Mouse (Mus musculus): Measurements from ENCODE around the gene Stn1. TPM values are rescaled to one million over a fixed set of nuclear protein-coding genes. Genes with fewer than 3 reads are reported as not detected.

Gene Stn1
- polyA plus RNA-seq, 1 experiment = 30.1 TPM

DNA sequence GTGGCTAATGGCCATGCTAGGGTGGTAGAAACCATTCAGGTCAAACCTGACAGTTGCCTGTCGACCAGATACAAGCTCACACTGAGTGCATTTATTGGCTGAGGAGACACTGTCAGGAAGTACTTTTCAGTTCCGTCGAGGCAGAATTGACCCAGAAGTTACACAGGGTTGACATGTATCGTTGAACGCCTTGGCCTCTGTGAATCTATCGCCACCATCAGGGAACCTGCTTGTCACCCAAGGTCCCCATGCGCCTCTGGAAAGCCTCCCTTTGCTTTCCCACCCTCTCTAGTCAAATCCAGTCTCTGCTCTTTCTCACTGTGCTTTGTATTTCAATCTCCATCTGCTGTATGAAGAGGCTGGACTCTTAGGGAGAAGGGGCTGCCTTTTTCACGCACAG, 28.7 kb upstream of the Stn1 start:
- TF ChIP-seq POLR2A (IDR thresholded peaks at IDR 0.05; ENCODE audit: low read depth, low read length) (no peak), CTCF (IDR thresholded peaks at IDR 0.05; ENCODE audit: borderline replicate concordance, insufficient read depth, low read length) (no peak)
- Histone ChIP-seq H3K4me3 (ENCODE audit: insufficient read depth, low read length) (no peak overlapping the region), H3K4me1 (ENCODE audit: control insufficient read depth, insufficient read depth, low read length) (peaks cover 3% of the 10 kb centered on the region; the same call in 1 of the 2 replicates), H3K27ac (ENCODE audit: insufficient read depth, low read length) (no peak overlapping the region)

- no peak for TF ChIP-seq POLR2A (IDR thresholded peaks at IDR 0.05; ENCODE audit: low read depth, low read length)
- TF ChIP-seq CTCF (IDR thresholded peaks at IDR 0.05; ENCODE audit: borderline replicate concordance, insufficient read depth, low read length) = no peak
- no peak overlapping the region for H3K4me3 ChIP-seq (ENCODE audit: insufficient read depth, low read length)
- H3K27ac ChIP-seq (ENCODE audit: insufficient read depth, low read length) = no peak overlapping the region
- peaks cover 3% of the 10 kb centered on the region; the same call in 1 of the 2 replicates for H3K4me1 ChIP-seq (ENCODE audit: control insufficient read depth, insufficient read depth, low read length)
These were observed 27.8 kb upstream of the Stn1 start for GRCm38 (mm10) chr19:47565031-47565654.

GRCm38 (mm10) chr19:47563715-47564114, 26.4 kb upstream of the Stn1 start:
- TF ChIP-seq POLR2A (IDR thresholded peaks at IDR 0.05; ENCODE audit: low read depth, low read length) (no peak), CTCF (IDR thresholded peaks at IDR 0.05; ENCODE audit: borderline replicate concordance, insufficient read depth, low read length) (no peak)
- Histone ChIP-seq H3K4me3 (ENCODE audit: insufficient read depth, low read length) (no peak overlapping the region), H3K4me1 (ENCODE audit: control insufficient read depth, insufficient read depth, low read length) (peaks cover 3% of the 10 kb centered on the region; the same call in 1 of the 2 replicates), H3K27ac (ENCODE audit: insufficient read depth, low read length) (no peak overlapping the region)

DNA sequence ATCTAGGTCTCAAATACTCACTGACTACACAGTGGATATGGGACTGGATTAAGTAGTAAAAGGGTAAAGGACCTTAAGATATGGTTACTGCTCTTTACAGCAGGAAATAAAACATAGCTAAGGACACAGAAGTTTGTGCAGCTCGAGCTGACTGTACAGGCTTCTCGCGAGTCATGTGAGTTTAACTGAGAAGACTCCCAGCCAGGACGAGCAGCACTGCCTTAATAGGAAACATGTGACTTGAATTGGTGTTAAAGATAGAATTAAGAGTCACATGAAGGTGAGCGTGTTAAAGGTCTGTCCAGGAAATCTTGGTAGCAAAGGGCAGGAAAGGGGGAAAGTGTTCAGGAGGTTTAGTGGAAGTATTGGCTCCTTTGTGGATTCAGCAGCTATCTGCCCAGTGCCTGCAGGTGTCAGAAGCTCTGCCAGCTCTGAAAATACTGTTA, 24.7 kb upstream of the Stn1 start:
- no peak overlapping the region for H3K4me3 ChIP-seq (ENCODE audit: insufficient read depth, low read length)
- H3K4me1 ChIP-seq (ENCODE audit: control insufficient read depth, insufficient read depth, low read length) = peaks cover 3% of the 10 kb centered on the region; the same call in 1 of the 2 replicates
- TF ChIP-seq POLR2A (IDR thresholded peaks at IDR 0.05; ENCODE audit: low read depth, low read length) = no peak
- TF ChIP-seq CTCF (IDR thresholded peaks at IDR 0.05; ENCODE audit: borderline replicate concordance, insufficient read depth, low read length) = no peak
- H3K27ac ChIP-seq (ENCODE audit: insufficient read depth, low read length) = no peak overlapping the region

DNA sequence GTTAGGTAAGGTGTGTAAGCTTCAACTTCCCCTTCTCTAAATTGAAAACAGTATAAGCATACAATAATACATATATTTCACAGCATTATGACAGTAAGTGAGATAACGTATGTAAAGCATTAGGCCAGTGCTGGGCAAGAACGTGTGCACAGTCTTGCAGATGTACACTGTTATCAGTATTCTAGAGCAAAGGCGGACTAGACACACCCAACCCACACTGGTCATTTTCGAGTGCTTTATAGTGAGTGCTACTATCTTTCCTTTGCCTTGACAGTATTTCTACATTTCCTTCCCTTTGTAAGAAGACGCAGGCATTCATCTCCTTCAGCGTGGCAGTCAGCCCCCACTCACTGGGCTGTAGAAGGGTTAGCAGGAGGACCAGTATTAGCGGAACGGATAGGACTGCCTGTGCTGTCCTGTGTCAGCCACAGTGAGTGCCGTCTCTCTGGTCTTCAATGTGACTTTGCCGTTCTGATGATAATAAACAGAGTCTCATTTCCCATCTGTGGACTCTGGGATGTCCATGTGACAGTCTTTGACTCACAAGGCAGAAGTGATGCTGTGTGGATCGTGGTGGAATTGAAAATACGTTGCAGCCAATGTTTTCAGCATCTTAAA, 23.3 kb upstream of the Stn1 start:
- Histone ChIP-seq H3K27ac (ENCODE audit: insufficient read depth, low read length) (no peak overlapping the region), H3K4me1 (ENCODE audit: control insufficient read depth, insufficient read depth, low read length) (peaks cover 3% of the 10 kb centered on the region; the same call in 1 of the 2 replicates), H3K4me3 (ENCODE audit: insufficient read depth, low read length) (no peak overlapping the region)
- TF ChIP-seq CTCF (IDR thresholded peaks at IDR 0.05; ENCODE audit: borderline replicate concordance, insufficient read depth, low read length) = no peak
- TF ChIP-seq POLR2A (IDR thresholded peaks at IDR 0.05; ENCODE audit: low read depth, low read length) = no peak

GRCm38 (mm10) chr19:47559751-47560512, 22.6 kb upstream of the Stn1 start:
- no peak overlapping the region for H3K27ac ChIP-seq (ENCODE audit: insufficient read depth, low read length)
- TF ChIP-seq CTCF (IDR thresholded peaks at IDR 0.05; ENCODE audit: borderline replicate concordance, insufficient read depth, low read length) = no peak
- H3K4me3 ChIP-seq (ENCODE audit: insufficient read depth, low read length) = no peak overlapping the region
- peaks cover 3% of the 10 kb centered on the region; the same call in 1 of the 2 replicates for H3K4me1 ChIP-seq (ENCODE audit: control insufficient read depth, insufficient read depth, low read length)

DNA sequence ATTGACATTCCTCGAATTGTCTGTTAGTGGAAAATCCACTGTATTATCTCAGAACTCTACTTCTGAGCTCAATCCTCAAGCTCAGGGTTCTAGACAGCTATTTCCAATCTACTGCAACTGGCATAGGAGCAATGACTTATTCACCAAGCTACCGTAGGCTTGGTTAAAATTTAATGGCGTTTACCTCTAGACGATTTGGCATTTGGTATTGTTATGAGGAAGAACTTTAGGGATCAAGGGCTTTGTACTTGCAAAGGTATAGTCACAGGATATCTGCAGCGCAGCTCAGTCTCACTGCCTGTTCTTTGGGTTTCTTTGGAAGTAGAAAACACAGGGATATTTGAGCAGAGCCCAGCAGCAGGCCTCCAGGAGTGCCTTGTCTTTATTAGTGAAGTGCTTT, 21.8 kb upstream of the Stn1 start:
- no peak overlapping the region for H3K4me3 ChIP-seq (ENCODE audit: insufficient read depth, low read length)
- H3K4me1 ChIP-seq (ENCODE audit: control insufficient read depth, insufficient read depth, low read length) = peaks cover 3% of the 10 kb centered on the region; the same call in 1 of the 2 replicates
- H3K27ac ChIP-seq (ENCODE audit: insufficient read depth, low read length) = no peak overlapping the region
- TF ChIP-seq POLR2A (IDR thresholded peaks at IDR 0.05; ENCODE audit: low read depth, low read length) (no peak), CTCF (IDR thresholded peaks at IDR 0.05; ENCODE audit: borderline replicate concordance, insufficient read depth, low read length) (no peak)

- Histone ChIP-seq H3K27ac (ENCODE audit: insufficient read depth, low read length) (no peak overlapping the region), H3K4me3 (ENCODE audit: insufficient read depth, low read length) (no peak overlapping the region), H3K4me1 (ENCODE audit: control insufficient read depth, insufficient read depth, low read length) (peaks cover 5% of the 10 kb centered on the region; the same call in 1 of the 2 replicates)
- TF ChIP-seq POLR2A (IDR thresholded peaks at IDR 0.05; ENCODE audit: low read depth, low read length) (no peak), CTCF (IDR thresholded peaks at IDR 0.05; ENCODE audit: borderline replicate concordance, insufficient read depth, low read length) (no peak)
These were observed 12.3 kb upstream of the Stn1 start for GRCm38 (mm10) chr19:47549584-47549983.

DNA sequence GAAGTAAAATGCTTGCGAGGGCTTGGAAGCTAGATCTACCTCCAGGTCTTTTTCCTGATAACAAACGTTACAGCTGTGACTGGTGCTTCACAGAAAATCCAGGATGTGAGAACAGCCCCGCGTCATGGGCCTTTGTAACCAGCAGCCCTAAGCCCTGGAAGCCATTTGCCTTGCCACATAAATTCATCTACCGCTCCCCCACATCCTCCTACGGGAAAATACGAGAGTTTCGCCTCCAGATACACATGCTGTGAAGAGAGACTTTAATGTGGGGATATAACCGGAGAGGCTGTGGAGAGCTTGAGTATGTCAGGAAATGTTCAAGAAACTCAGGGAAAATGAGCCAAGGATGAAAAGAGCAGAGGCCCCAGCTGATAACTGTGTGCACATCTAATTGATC, 11.9 kb upstream of the Stn1 start:
- TF ChIP-seq POLR2A (IDR thresholded peaks at IDR 0.05; ENCODE audit: low read depth, low read length) (no peak), CTCF (IDR thresholded peaks at IDR 0.05; ENCODE audit: borderline replicate concordance, insufficient read depth, low read length) (no peak)
- 0 out of 2 replicates have a peak overlapping the region, but pooled peaks have one; percentile 6 for H3K27ac ChIP-seq (ENCODE audit: insufficient read depth, low read length)
- peaks cover 5% of the 10 kb centered on the region; the same call in 1 of the 2 replicates for H3K4me1 ChIP-seq (ENCODE audit: control insufficient read depth, insufficient read depth, low read length)
- no peak overlapping the region for H3K4me3 ChIP-seq (ENCODE audit: insufficient read depth, low read length)

Measured in embryonic fibroblast, embryonic 13.5 days (primary cell).